Mouse (Mus musculus) limb, embryonic 10.5 days (tissue): ENCODE measurements around the gene Srpx. TPM values are rescaled to one million over a fixed set of nuclear protein-coding genes. Genes with fewer than 3 reads are reported as not detected.

Experiments
- DNase-seq: peaks from one replicate; pipeline ENCODE4 v3.0.0-alpha.2; 2017; ENCODE audit warnings: low spot score
- H3K27ac ChIP-seq: fragments of 300-500 bp; sonication (generic); 2 replicates; pipeline ENCODE4 v1.5.1; 2016; ENCODE audit warnings: mild to moderate bottlenecking
- H3K27me3 ChIP-seq: fragments of 300-500 bp; sonication (generic); 2 replicates; pipeline ENCODE4 v1.6.1; 2016; ENCODE audit warnings: low read depth, mild to moderate bottlenecking; ENCODE audit not compliant: poor library complexity, severe bottlenecking
- H3K36me3 ChIP-seq: fragments of 300-500 bp; sonication (generic); 2 replicates; pipeline ENCODE4 v1.6.1; 2016; ENCODE audit warnings: mild to moderate bottlenecking, moderate library complexity
- H3K4me1 ChIP-seq: fragments of 300-500 bp; sonication (generic); 2 replicates; pipeline ENCODE4 v1.6.1; 2016
- H3K4me3 ChIP-seq: fragments of 300-500 bp; sonication (generic); 2 replicates; pipeline ENCODE4 v1.5.1; 2016; ENCODE audit warnings: mild to moderate bottlenecking, moderate library complexity
- H3K9me3 ChIP-seq: fragments of 300-500 bp; sonication (generic); replicated peaks from 2 replicates; pipeline ENCODE4 v1.6.1; 2016; ENCODE audit warnings: mild to moderate bottlenecking
- WGBS: fragments of 180-500 bp; shearing (Covaris S2); methylation state at CpG from one replicate; pipeline ENCODE4 v1.1.7; 2016; 5-methylcytosine and 5-hydroxymethylcytosine counted together
- polyA plus RNA-seq: library from polyadenylated mRNA; unstranded; fragments of >200 nt; fragmentation: Nextera tagmentation; extraction: Ambion mirVana; gene quantifications from 2 replicates; pipeline ENCODE4 v1.2.1, GENCODE M21; 2016

Gene Srpx
- polyA plus RNA-seq, 1 experiment from 2014 or later = 4.0 TPM

DNA sequence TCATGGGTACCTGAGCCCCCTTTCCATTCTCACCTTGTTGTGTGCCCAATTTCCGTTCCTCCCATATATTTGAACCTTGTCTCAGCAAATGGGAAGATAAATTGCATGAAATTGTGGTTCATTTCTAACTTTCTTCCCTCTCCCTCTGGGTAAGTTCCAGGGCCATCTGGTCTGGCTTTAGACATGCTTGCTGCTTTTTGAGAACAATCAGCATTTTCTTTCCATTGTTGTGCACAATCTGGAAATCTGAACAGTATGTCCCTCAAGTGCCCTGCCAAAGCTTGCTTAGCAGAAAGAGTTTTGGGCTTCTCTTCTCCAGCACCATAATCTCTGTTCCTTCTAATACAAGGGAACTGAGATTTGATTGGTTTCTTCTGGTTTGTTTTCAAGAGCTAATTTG lies 53.7 kb downstream of the Srpx start:
- no peak for DNase-seq
- WGBS = 84% methylated on average over 1 of the region's 1 CpGs
- Histone ChIP-seq H3K36me3 (no peaks in the 10 kb centered on the region), H3K27ac (no peak overlapping the region), H3K4me3 (no peak overlapping the region), H3K4me1 (no peaks in the 10 kb centered on the region), H3K27me3 (no peaks in the 10 kb centered on the region), H3K9me3 (no peaks in the 10 kb centered on the region)

DNA sequence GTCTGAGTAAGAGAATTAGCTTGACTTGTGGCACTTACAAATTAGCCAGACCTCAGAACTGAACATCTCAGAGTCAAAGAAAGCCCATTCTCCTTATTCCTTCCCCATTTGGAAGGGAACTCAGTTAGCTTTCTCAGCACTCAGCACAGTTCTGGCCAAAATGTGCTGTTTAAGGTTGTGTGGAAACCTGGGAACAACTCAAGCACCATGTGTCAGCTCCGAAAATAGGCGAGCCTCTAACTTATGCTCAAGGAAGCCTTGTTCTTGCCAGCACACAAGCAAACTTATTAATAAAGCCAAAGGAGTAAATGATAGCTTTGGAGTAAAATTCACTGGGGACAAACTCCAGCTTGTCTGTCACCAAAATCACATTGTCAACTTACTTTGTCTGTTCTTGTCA lies 54.1 kb downstream of the Srpx start:
- WGBS = 80% methylated on average over 2 of the region's 2 CpGs
- Histone ChIP-seq H3K4me1 (no peaks in the 10 kb centered on the region), H3K27me3 (no peaks in the 10 kb centered on the region), H3K36me3 (no peaks in the 10 kb centered on the region), H3K27ac (no peak overlapping the region), H3K4me3 (no peak overlapping the region), H3K9me3 (no peaks in the 10 kb centered on the region)
- DNase-seq = no peak

DNA sequence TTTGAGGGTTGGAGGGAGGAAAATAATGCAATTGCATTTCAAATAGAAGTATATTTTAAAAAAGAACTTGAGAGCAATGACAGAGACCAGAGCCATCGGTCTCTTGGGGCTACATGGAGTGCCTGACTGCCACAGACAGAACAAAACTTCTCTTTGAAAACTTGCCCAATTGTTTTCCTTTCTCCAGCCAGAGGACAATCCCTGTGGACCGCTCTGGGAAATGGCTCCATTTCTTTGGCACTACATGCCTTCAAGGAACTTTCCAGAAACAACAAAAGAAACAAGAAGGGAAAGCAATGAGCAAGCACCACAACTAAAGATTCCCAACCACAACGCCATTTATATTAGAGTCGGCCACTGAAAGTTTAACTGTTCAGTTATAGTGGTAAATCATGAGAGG lies 55.3 kb downstream of the Srpx start:
- WGBS = 91% methylated on average over 4 of the region's 4 CpGs
- DNase-seq = no peak
- Histone ChIP-seq H3K4me1 (no peaks in the 10 kb centered on the region), H3K27me3 (no peaks in the 10 kb centered on the region), H3K9me3 (no peaks in the 10 kb centered on the region), H3K4me3 (no peak overlapping the region), H3K36me3 (no peaks in the 10 kb centered on the region), H3K27ac (no peak overlapping the region)

DNA sequence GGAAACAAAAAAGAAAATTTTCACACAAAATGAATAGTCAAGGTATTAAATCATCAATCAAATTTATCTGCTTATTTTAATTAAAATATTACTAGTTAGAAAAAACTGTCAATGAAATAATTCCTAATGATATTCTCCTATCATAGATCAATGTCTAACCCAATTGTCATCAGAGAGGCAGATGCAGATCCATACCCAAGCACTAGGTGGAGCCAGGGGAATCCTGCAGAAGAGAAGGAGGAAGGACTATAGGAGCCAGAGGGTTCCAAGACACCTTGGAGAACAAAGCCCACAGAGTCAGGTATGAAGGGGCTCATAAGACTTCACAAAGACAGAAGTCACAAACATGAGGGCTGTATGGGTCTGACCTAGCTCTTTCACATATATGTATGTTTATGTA lies 82.8 kb downstream of the Srpx start:
- no peak overlapping the region for H3K4me3 ChIP-seq
- no peak overlapping the region for H3K27ac ChIP-seq
- H3K27me3 ChIP-seq = no peaks in the 10 kb centered on the region
- H3K9me3 ChIP-seq = no peaks in the 10 kb centered on the region
- H3K36me3 ChIP-seq = no peaks in the 10 kb centered on the region
- H3K4me1 ChIP-seq = no peaks in the 10 kb centered on the region
- DNase-seq = no peak

DNA sequence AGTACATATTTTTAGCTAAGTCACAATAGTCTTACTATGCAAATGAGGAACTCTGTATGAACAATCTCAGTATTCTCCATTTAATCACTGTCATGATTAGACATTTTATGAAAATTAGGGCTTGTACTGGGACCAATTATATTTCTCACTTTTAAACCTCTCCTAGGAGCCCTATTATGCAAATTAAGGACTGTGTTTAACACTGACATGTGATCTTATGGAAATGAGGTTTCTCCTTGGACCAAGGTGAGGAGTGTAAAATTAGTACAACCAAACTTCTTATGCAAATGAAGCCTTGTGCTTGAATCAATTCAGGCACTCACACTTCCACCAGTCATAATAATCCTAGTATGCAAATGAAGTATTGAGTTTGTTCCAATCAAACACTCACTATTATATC lies 107.3 kb downstream of the Srpx start:
- H3K36me3 ChIP-seq = no peaks in the 10 kb centered on the region
- no peaks in the 10 kb centered on the region for H3K4me1 ChIP-seq
- no peak overlapping the region for H3K27ac ChIP-seq
- no peaks in the 10 kb centered on the region for H3K9me3 ChIP-seq
- H3K4me3 ChIP-seq = no peak overlapping the region
- no peaks in the 10 kb centered on the region for H3K27me3 ChIP-seq
- no peak for DNase-seq

DNA sequence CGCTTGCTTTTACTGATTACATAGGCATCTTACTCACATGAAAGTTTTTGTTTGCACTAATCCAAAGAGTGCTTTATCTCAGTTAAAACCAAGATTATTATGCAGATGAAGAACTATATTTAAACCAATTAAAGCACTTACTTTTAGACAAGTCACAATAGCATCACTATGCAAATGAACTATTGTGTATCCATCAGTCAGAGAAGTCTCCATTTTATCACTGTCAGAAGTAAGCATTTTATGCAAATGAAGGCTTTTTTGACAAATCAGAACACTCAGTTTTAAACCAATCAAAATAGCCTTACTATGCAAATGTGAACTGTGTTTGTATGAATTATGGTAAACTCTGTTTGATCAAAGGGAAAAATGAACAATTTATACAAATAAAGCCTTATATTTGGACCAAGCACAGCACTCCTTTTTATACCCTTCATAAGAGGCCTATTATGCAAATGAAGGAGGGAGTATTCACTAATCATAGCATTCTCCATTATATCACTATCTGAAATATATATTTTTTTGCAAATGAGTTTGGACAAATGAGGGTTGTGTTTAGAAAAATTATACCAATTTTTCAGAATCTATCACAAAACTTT lies 109.7 kb downstream of the Srpx start:
- H3K36me3 ChIP-seq = no peaks in the 10 kb centered on the region
- H3K27me3 ChIP-seq = no peaks in the 10 kb centered on the region
- no peak overlapping the region for H3K4me3 ChIP-seq
- WGBS = 96% methylated on average over 1 of the region's 1 CpGs
- no peak for DNase-seq
- H3K4me1 ChIP-seq = no peaks in the 10 kb centered on the region
- H3K27ac ChIP-seq = no peak overlapping the region
- H3K9me3 ChIP-seq = no peaks in the 10 kb centered on the region

DNA sequence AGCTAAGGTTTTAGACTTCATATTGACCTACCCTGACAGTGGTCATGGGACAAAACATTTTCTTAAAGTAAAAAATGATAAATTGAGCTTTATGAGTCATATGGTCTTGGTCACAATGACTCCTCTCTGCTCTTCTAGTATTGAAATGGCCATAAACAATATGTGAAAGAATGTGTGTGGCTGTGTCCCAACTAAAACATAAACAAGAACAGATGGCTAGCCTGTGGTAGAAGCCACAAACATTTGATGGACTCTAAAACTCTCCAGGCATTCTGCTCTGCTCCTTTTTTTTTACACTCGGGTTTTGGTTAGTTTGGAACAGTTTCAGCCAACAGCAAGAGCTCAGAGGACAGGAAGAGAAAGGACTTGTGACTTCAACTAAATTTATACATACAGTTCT lies 111.6 kb downstream of the Srpx start:
- H3K36me3 ChIP-seq = no peaks in the 10 kb centered on the region
- H3K4me1 ChIP-seq = no peaks in the 10 kb centered on the region
- DNase-seq = no peak
- no peaks in the 10 kb centered on the region for H3K9me3 ChIP-seq
- H3K27me3 ChIP-seq = no peaks in the 10 kb centered on the region
- no peak overlapping the region for H3K4me3 ChIP-seq
- H3K27ac ChIP-seq = no peak overlapping the region
- 54% methylated on average over 1 of the region's 1 CpGs for WGBS

DNA sequence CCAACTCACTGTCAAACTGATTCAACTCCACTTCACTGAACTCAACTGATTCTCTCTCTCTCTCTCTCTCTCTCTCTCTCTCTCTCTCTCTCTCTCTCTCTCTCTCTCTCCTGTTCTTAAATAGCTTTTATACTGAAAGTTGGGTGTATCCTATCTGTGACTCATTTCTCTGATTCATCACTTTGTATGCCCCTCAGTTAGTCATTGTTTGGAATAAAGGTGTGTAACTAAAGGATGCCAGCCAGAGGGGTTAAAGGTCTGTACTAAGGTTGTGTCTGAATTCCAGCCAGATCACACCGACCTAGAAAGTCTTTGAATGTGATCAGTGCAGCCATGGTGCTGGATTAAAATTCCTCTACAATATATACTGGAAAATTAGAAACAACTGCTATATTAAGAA lies 116.8 kb downstream of the Srpx start:
- Histone ChIP-seq H3K27ac (no peak overlapping the region), H3K27me3 (no peaks in the 10 kb centered on the region), H3K9me3 (no peaks in the 10 kb centered on the region), H3K4me1 (no peaks in the 10 kb centered on the region), H3K36me3 (no peaks in the 10 kb centered on the region), H3K4me3 (no peak overlapping the region)
- no peak for DNase-seq
- WGBS = 86% methylated on average over 1 of the region's 1 CpGs

Other genes with a start within 250 kb of the Srpx start
- gene Sytl5, start 232.1 kb downstream of the Srpx start, polyA plus RNA-seq = 0.06 and 0.21 TPM in 2 replicates
- 19.0 and 23.5 TPM in 2 replicates for gene Rpgr, start 99.2 kb upstream of the Srpx start, polyA plus RNA-seq
- gene Otc, start 134.6 kb upstream of the Srpx start, polyA plus RNA-seq = not detected in 2 replicates